9 mouse cellular contexts compared by ENCODE assay signal in the genomic region with DNA sequence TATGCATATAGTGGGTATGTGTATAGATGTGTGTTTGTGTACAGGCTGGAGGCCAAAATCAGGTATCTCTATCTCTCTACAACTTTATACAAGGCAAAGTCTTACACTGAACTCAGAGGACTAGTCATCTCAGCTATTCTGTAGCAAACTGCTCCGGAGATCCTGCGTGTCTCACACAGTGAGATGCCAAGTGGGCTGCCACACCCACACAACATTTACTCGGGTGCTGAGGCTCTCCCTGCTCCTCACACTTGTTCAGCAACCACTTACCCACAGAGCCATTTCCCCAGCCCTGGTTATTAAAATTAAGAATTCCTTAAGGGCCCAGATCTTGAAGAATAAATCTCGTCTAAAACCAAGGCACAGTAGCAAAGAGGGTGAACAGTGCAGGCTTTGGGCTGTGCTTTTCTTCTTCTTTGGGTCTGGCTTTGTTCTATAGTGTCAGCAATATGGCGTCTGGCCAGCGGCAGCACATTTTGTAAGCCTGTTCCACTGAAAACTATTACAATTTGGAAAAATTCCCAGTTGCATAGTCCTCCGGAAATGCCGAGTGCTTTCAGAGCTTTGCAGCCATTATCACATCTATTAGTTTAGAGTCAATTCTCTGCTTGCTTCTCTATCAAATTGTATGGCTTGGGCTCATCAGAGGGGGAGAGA. TPM values are rescaled to one million over a fixed set of nuclear protein-coding genes. Genes with fewer than 3 reads are reported as not detected.
DNase-seq lines count a peak whose midpoint lies in the region; ATAC-seq and TF ChIP-seq lines count a peak whose summit lies in the region.
"Had no signal": no experiment of that assay in that cellular context is flagged by ENCODE, and none has a peak within 500 bp of the region (broad histone marks: within the 10 kb centered on the region; RNA-seq: fewer than 3 reads in every experiment).

No protein-coding gene starts in this region.

- ATAC-seq in limb, embryonic 11.5 days (ENCODE audit: insufficient number of reproducible peaks, low FRiP score, low TSS enrichment, low read depth), result no peak
- peak; percentile 25; the same call in 1 of the 2 replicates for ATAC-seq in heart, embryonic 15.5 days (replicated peaks; ENCODE audit: insufficient number of reproducible peaks, insufficient read depth, low FRiP score, low read depth)
- no peak for ATAC-seq in liver, postnatal 0 days

- TF ChIP-seq EP300 in liver, postnatal 0 days (IDR thresholded peaks at IDR 0.05; ENCODE audit: low read depth), result no peak

- no peak overlapping the region for H3K4me3 ChIP-seq in limb, embryonic 11.5 days (ENCODE audit: low read depth, low read length)
- no peak overlapping the region for H3K4me3 ChIP-seq in limb, embryonic 10.5 days
- no peak overlapping the region for H3K4me3 ChIP-seq in heart, embryonic 15.5 days
- H3K4me3 ChIP-seq in liver, postnatal 0 days (ENCODE audit: low read depth, low read length), result no peak overlapping the region
- H3K4me3 ChIP-seq: megakaryocyte, embryonic 14.5 days had no signal

- TF ChIP-seq CTCF in liver, postnatal 0 days (IDR thresholded peaks at IDR 0.05; ENCODE audit: low read depth), result no peak

- no peak overlapping the region for H3K4me2 ChIP-seq in limb, embryonic 11.5 days (ENCODE audit: low read depth, severe bottlenecking)
- no peak overlapping the region for H3K4me2 ChIP-seq in heart, embryonic 15.5 days
- H3K4me2 ChIP-seq in liver, postnatal 0 days (ENCODE audit: low read depth, low read length), result no peak overlapping the region

- peak; percentile 34 for DNase-seq in adrenal gland, postnatal 14 days
- no peak for DNase-seq in adrenal gland, adult 8-10 months
- peak; percentile 7 for DNase-seq in limb, embryonic 11.5 days (ENCODE audit: low spot score)
- DNase-seq in limb, embryonic 10.5 days (ENCODE audit: low spot score), result no peak
- peak; percentile 41 to 65 for DNase-seq in left cerebral cortex, postnatal 25 days (ENCODE audit: low spot score in 2 of 2)
- no peak for DNase-seq in spleen, postnatal 36 days (ENCODE audit: low spot score in 2 of 2)
- DNase-seq in liver, postnatal 0 days, result no peak

- H3K9ac ChIP-seq in limb, embryonic 11.5 days (ENCODE audit: low read length), result no peak overlapping the region
- H3K9ac ChIP-seq in heart, embryonic 15.5 days, result no peak overlapping the region
- no peak overlapping the region for H3K9ac ChIP-seq in liver, postnatal 0 days (replicated peaks)

- no peaks in the 10 kb centered on the region for H3K36me3 ChIP-seq in limb, embryonic 11.5 days (ENCODE audit: control insufficient read depth, insufficient read depth, low read length)
- no peaks in the 10 kb centered on the region for H3K36me3 ChIP-seq in limb, embryonic 10.5 days
- no peaks in the 10 kb centered on the region for H3K36me3 ChIP-seq in heart, embryonic 15.5 days
- H3K36me3 ChIP-seq in liver, postnatal 0 days (replicated peaks; ENCODE audit: insufficient read depth, low read length), result no peaks in the 10 kb centered on the region

- no peaks in the 10 kb centered on the region for H3K27me3 ChIP-seq in limb, embryonic 11.5 days (ENCODE audit: control insufficient read depth, insufficient read depth, low read length)
- H3K27me3 ChIP-seq in limb, embryonic 10.5 days (ENCODE audit: low read depth, poor library complexity, severe bottlenecking), result no peaks in the 10 kb centered on the region
- no peaks in the 10 kb centered on the region for H3K27me3 ChIP-seq in heart, embryonic 15.5 days
- no peaks in the 10 kb centered on the region for H3K27me3 ChIP-seq in liver, postnatal 0 days (ENCODE audit: insufficient read depth, low read length)
- H3K27me3 ChIP-seq: megakaryocyte, embryonic 14.5 days had no signal

- H3K4me1 ChIP-seq in limb, embryonic 11.5 days (ENCODE audit: control insufficient read depth, insufficient read depth, low read length), result 0 out of 2 replicates have a peak, but pooled peaks cover 3% of the 10 kb centered on the region
- peaks cover 4% of the 10 kb centered on the region; the same call in 1 of the 2 replicates for H3K4me1 ChIP-seq in limb, embryonic 10.5 days
- no peaks in the 10 kb centered on the region for H3K4me1 ChIP-seq in heart, embryonic 15.5 days (replicated peaks)
- no peaks in the 10 kb centered on the region; the same call in 1 of the 2 replicates for H3K4me1 ChIP-seq in liver, postnatal 0 days (ENCODE audit: insufficient read depth)

- no peak overlapping the region for H3K27ac ChIP-seq in limb, embryonic 11.5 days (replicated peaks; ENCODE audit: low read depth, low read length)
- H3K27ac ChIP-seq in limb, embryonic 10.5 days, result no peak overlapping the region
- peak overlapping the region; percentile 32; the same call in 1 of the 2 replicates for H3K27ac ChIP-seq in heart, embryonic 15.5 days
- no peak overlapping the region for H3K27ac ChIP-seq in liver, postnatal 0 days (ENCODE audit: low read depth)

- WGBS in limb, embryonic 11.5 days, result 90% methylated on average over 8 of the region's 8 CpGs
- 92% methylated on average over 8 of the region's 8 CpGs for WGBS in limb, embryonic 10.5 days
- WGBS in heart, embryonic 15.5 days, result 64% methylated on average over 8 of the region's 8 CpGs
- 73% methylated on average over 8 of the region's 8 CpGs for WGBS in liver, postnatal 0 days (ENCODE audit: insufficient replicate concordance)

- intact Hi-C loops in left cerebral cortex, postnatal 25 days (cut with DNase I), result no loop called here

- H3K9me3 ChIP-seq in limb, embryonic 11.5 days (ENCODE audit: control insufficient read depth, low read length), result no peaks in the 10 kb centered on the region
- no peaks in the 10 kb centered on the region for H3K9me3 ChIP-seq in limb, embryonic 10.5 days (replicated peaks)
- H3K9me3 ChIP-seq in heart, embryonic 15.5 days (replicated peaks), result no peaks in the 10 kb centered on the region
- H3K9me3 ChIP-seq in liver, postnatal 0 days (ENCODE audit: low read length), result no peaks in the 10 kb centered on the region
- H3K9me3 ChIP-seq: megakaryocyte, embryonic 14.5 days had no signal

RNA-seq across cellular contexts. Expression of a gene that starts 17.2 kb away (rescaled TPM):
- 5.8 and 6.0 TPM in 2 replicates for total RNA-seq in adrenal gland, postnatal 14 days (2021)
- 10 to 100 TPM in 2 of 4 experiments, 1 to 10 TPM in 2; 5.7 to 13.5 (median 9.9) TPM for total RNA-seq in adrenal gland, adult 8-10 months (2022)
- polyA plus RNA-seq in limb, embryonic 11.5 days (2014; fragmentation: Nextera tagmentation; extraction: Ambion mirVana), result 1.4 and 2.2 TPM in 2 replicates
- polyA plus RNA-seq in limb, embryonic 10.5 days (2016; fragmentation: Nextera tagmentation; extraction: Ambion mirVana), result 0.50 and 1.3 TPM in 2 replicates
- 1.8 and 2.5 TPM in 2 replicates for polyA plus RNA-seq in heart, embryonic 15.5 days (2015; fragmentation: Nextera tagmentation; extraction: Ambion mirVana)
- total RNA-seq in left cerebral cortex, postnatal 25 days (2021), result 1 to 10 TPM; 3.6 to 4.4 TPM
- 2.9 and 3.2 TPM in 2 replicates for polyA plus RNA-seq in liver, postnatal 0 days (2015; fragmentation: Nextera tagmentation; extraction: Ambion mirVana)

Comparison
In these comparisons a context has a peak if more than half of its experiments do, and no peak if none do; other contexts are left out.
1. DNase-seq: peak in adrenal gland, postnatal 14 days (single experiment), limb, embryonic 11.5 days (single experiment) and left cerebral cortex, postnatal 25 days (2 of 2); none in adrenal gland, adult 8-10 months (single experiment), limb, embryonic 10.5 days (single experiment), spleen, postnatal 36 days (0 of 2) and liver, postnatal 0 days (single experiment).